Mouse (Mus musculus): ENCODE data around the gene Vmn1r55. TPM values are rescaled to one million over a fixed set of nuclear protein-coding genes. Genes with fewer than 3 reads are reported as not detected.
"Not testable (repeated sequence)": the region's sequence is repeated elsewhere in the genome, so short reads cannot be mapped to it uniquely, and the experiment has no call there.

The Vmn1r55 gene
- not detected in 2 replicates for polyA plus RNA-seq (2012; rRNA removed)

GRCm38 (mm10) chr7:5149570-5149969, at the start of gene Vmn1r55:
TSS of gene Vmn1r55 (minus strand) at chr7:5149670.
- not testable (repeated sequence) for H3K4me1 ChIP-seq (ENCODE audit: control insufficient read depth, insufficient read depth, low read length); H3K27ac ChIP-seq (ENCODE audit: insufficient read depth, low read length); H3K4me3 ChIP-seq (ENCODE audit: insufficient read depth, low read length)

GRCm38 (mm10) chr7:5196647-5197046, 47.2 kb upstream of the Vmn1r55 start, which contains the start of gene Vmn1r56:
TSS of gene Vmn1r56 (minus strand) at chr7:5196747.
- H3K4me3 ChIP-seq (ENCODE audit: insufficient read depth, low read length); H3K4me1 ChIP-seq (ENCODE audit: control insufficient read depth, insufficient read depth, low read length); H3K27ac ChIP-seq (ENCODE audit: insufficient read depth, low read length): not testable (repeated sequence)

GRCm38 (mm10) chr7:5125549-5126406, 23.7 kb downstream of the Vmn1r55 start, which contains the start of gene Rasl2-9:
TSS of gene Rasl2-9 (minus strand) at chr7:5125950.
- TF ChIP-seq CTCF (IDR thresholded peaks at IDR 0.05; ENCODE audit: extremely low read depth, insufficient read depth, low read length) (peak; percentile 19; the same call in 1 of the 2 replicates), POLR2A (IDR thresholded peaks at IDR 0.05; ENCODE audit: extremely low read depth, insufficient read depth, low read length) (no peak)
- no peaks in the 10 kb centered on the region; the same call in 1 of the 2 replicates for H3K4me1 ChIP-seq (ENCODE audit: control insufficient read depth, insufficient read depth, low read length)
- peak within 1 kb of the TSS; percentile 52 for H3K4me3 ChIP-seq (ENCODE audit: insufficient read depth, low read length)
- H3K27ac ChIP-seq (ENCODE audit: insufficient read depth, low read length): 0 out of 2 replicates have a peak within 1 kb of the TSS, but pooled peaks have one; percentile 25

DNA sequence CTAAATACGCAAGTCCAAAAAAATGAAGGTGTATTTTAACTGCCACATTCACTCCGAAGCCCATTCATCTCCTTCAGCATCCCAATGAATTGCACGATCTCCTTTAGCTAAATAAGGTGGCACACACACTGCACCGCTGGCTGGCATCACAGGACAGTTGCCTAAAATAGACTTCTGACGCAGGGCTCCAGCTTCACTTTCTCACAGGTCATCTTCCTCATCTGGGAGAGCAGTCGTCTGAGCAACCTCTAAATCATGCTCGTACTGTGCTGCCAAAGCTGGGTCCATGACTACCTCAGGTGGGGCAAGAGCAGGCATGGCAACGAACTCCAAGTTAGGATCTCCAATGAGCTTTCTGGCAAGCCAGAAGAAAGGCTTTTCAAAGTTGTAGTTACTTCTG, 24.4 kb downstream of the Vmn1r55 start:
- Histone ChIP-seq H3K27ac (ENCODE audit: insufficient read depth, low read length) (no peak overlapping the region), H3K4me1 (ENCODE audit: control insufficient read depth, insufficient read depth, low read length) (no peaks in the 10 kb centered on the region; the same call in 1 of the 2 replicates), H3K4me3 (ENCODE audit: insufficient read depth, low read length) (peak overlapping the region; percentile 52; the same call in 1 of the 2 replicates)
- TF ChIP-seq POLR2A (IDR thresholded peaks at IDR 0.05; ENCODE audit: extremely low read depth, insufficient read depth, low read length) (no peak), CTCF (IDR thresholded peaks at IDR 0.05; ENCODE audit: extremely low read depth, insufficient read depth, low read length) (no peak)

GRCm38 (mm10) chr7:5116850-5117249, 32.6 kb downstream of the Vmn1r55 start, which contains the start of gene Rfpl4:
TSS of gene Rfpl4 (minus strand) at chr7:5116950.
- no peak for TF ChIP-seq POLR2A (IDR thresholded peaks at IDR 0.05; ENCODE audit: extremely low read depth, insufficient read depth, low read length)
- TF ChIP-seq CTCF (IDR thresholded peaks at IDR 0.05; ENCODE audit: extremely low read depth, insufficient read depth, low read length): no peak
- H3K27ac ChIP-seq (ENCODE audit: insufficient read depth, low read length): no peak within 1 kb of the TSS
- no peaks in the 10 kb centered on the region for H3K4me1 ChIP-seq (ENCODE audit: control insufficient read depth, insufficient read depth, low read length)

GRCm38 (mm10) chr7:5112701-5113100, 36.8 kb downstream of the Vmn1r55 start:
- H3K27ac ChIP-seq (ENCODE audit: insufficient read depth, low read length): no peak overlapping the region
- TF ChIP-seq POLR2A (IDR thresholded peaks at IDR 0.05; ENCODE audit: extremely low read depth, insufficient read depth, low read length): no peak
- no peak for TF ChIP-seq CTCF (IDR thresholded peaks at IDR 0.05; ENCODE audit: extremely low read depth, insufficient read depth, low read length)
- H3K4me3 ChIP-seq (ENCODE audit: insufficient read depth, low read length): no peak overlapping the region
- no peaks in the 10 kb centered on the region for H3K4me1 ChIP-seq (ENCODE audit: control insufficient read depth, insufficient read depth, low read length)

More at GRCm38 (mm10) chr7:5116850-5117249, 32.6 kb downstream of the Vmn1r55 start, which contains the start of gene Rfpl4:
- no peak within 1 kb of the TSS for H3K4me3 ChIP-seq (ENCODE audit: insufficient read depth, low read length)

- Histone ChIP-seq H3K27ac (ENCODE audit: insufficient read depth, low read length) (no peak overlapping the region), H3K4me3 (ENCODE audit: insufficient read depth, low read length) (no peak overlapping the region), H3K4me1 (ENCODE audit: control insufficient read depth, insufficient read depth, low read length) (no peaks in the 10 kb centered on the region)
- no peak for TF ChIP-seq CTCF (IDR thresholded peaks at IDR 0.05; ENCODE audit: extremely low read depth, insufficient read depth, low read length)
- TF ChIP-seq POLR2A (IDR thresholded peaks at IDR 0.05; ENCODE audit: extremely low read depth, insufficient read depth, low read length): no peak
These were observed 40.2 kb downstream of the Vmn1r55 start for GRCm38 (mm10) chr7:5109301-5109700.

DNA sequence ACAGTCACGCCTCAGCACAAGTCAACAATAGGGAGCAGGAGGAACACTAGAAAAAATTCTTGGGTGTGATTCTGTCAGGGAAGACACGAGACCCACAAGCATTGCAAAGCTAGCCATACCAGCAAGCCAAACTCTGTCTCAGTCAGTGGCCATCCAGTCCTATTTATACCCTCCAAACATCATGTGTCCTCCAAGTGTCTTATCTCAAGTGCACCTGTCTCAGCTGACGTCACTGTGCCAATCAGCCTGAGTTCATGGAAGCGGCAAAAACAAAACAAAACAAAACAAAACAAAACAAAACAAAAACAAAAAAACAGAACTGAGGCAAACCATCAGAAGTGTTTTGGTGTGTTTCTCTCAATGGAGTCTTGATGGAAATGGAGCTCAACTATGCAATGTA, 41.2 kb downstream of the Vmn1r55 start:
- no peaks in the 10 kb centered on the region for H3K4me1 ChIP-seq (ENCODE audit: control insufficient read depth, insufficient read depth, low read length)
- H3K4me3 ChIP-seq (ENCODE audit: insufficient read depth, low read length): no peak overlapping the region
- TF ChIP-seq POLR2A (IDR thresholded peaks at IDR 0.05; ENCODE audit: extremely low read depth, insufficient read depth, low read length) (no peak), CTCF (IDR thresholded peaks at IDR 0.05; ENCODE audit: extremely low read depth, insufficient read depth, low read length) (no peak)
- no peak overlapping the region for H3K27ac ChIP-seq (ENCODE audit: insufficient read depth, low read length)

DNA sequence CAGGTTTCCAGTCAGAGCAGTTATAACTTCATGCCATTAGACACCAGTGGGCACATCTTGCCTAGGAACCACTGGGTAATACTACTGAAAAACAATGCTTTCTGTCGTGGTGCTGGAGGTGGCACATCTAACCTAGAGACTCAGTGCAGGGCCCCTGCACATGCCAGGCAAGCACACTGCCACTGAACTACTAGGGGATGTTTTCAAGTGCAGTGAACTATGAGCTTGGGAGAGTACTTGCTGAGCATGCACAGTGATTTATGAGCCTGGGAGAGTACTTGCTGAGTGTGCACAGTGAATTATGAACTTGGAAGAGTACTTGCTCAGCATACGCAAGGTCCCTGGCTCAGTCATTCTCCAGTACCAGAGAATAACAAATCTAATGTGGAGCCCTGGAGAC, 46.9 kb downstream of the Vmn1r55 start:
- no peak for TF ChIP-seq POLR2A (IDR thresholded peaks at IDR 0.05; ENCODE audit: extremely low read depth, insufficient read depth, low read length)
- TF ChIP-seq CTCF (IDR thresholded peaks at IDR 0.05; ENCODE audit: extremely low read depth, insufficient read depth, low read length): no peak

GRCm38 (mm10) chr7:5101066-5101663, 48.3 kb downstream of the Vmn1r55 start:
- TF ChIP-seq CTCF (IDR thresholded peaks at IDR 0.05; ENCODE audit: extremely low read depth, insufficient read depth, low read length) (no peak), POLR2A (IDR thresholded peaks at IDR 0.05; ENCODE audit: extremely low read depth, insufficient read depth, low read length) (no peak)
- Histone ChIP-seq H3K4me3 (ENCODE audit: insufficient read depth, low read length) (no peak overlapping the region), H3K4me1 (ENCODE audit: control insufficient read depth, insufficient read depth, low read length) (no peaks in the 10 kb centered on the region), H3K27ac (ENCODE audit: insufficient read depth, low read length) (no peak overlapping the region)

More for the DNA sequence above, 46.9 kb downstream of the Vmn1r55 start:
- H3K4me3 ChIP-seq (ENCODE audit: insufficient read depth, low read length): no peak overlapping the region
- no peak overlapping the region for H3K27ac ChIP-seq (ENCODE audit: insufficient read depth, low read length)
- H3K4me1 ChIP-seq (ENCODE audit: control insufficient read depth, insufficient read depth, low read length): no peaks in the 10 kb centered on the region
